Mouse (Mus musculus): Measurements from ENCODE around the gene Clic6.

GRCm38 (mm10) chr16:92552858-92553257 lies 67.3 kb downstream of the Clic6 start:
- no peak for TF ChIP-seq CTCF (conservative IDR thresholded peaks at IDR 0.05 in 1 of 2, IDR thresholded peaks at IDR 0.05 in 1 of 2; ENCODE audit: low read depth in 2 of 2, low read length in 2 of 2)
- no peak for TF ChIP-seq POLR2A (IDR thresholded peaks at IDR 0.05; ENCODE audit: low read depth, low read length)
- TF ChIP-seq HCFC1 (IDR thresholded peaks at IDR 0.05; ENCODE audit: low read depth, low read length) = no peak
- no peak for TF ChIP-seq ELF1 (IDR thresholded peaks at IDR 0.05; ENCODE audit: low read depth, low read length)
- no peak for TF ChIP-seq ZC3H11A (IDR thresholded peaks at IDR 0.05; ENCODE audit: low read depth, low read length)
- TF ChIP-seq MAX (IDR thresholded peaks at IDR 0.05; ENCODE audit: low read length) = no peak
- TF ChIP-seq UBTF (IDR thresholded peaks at IDR 0.05; ENCODE audit: low read depth, low read length) = no peak
- TF ChIP-seq ZMIZ1 (IDR thresholded peaks at IDR 0.05; ENCODE audit: low read depth, low read length) = no peak
- no peak for TF ChIP-seq SIN3A (IDR thresholded peaks at IDR 0.05; ENCODE audit: low read length)
- no peak for TF ChIP-seq EP300 (IDR thresholded peaks at IDR 0.05; ENCODE audit: low read length)
- TF ChIP-seq MAZ (IDR thresholded peaks at IDR 0.05; ENCODE audit: low read depth, low read length) = no peak
- TF ChIP-seq MYC (IDR thresholded peaks at IDR 0.05; ENCODE audit: low read depth, low read length) = no peak
- no peak for TF ChIP-seq IRF4 (IDR thresholded peaks at IDR 0.05; ENCODE audit: low read depth, low read length)
